Mouse (Mus musculus) liver, embryonic 14.5 days (tissue): ENCODE data around the gene Card14. TPM values are rescaled to one million over a fixed set of nuclear protein-coding genes. Genes with fewer than 3 reads are reported as not detected.

Experiments
- ATAC-seq: fragments of 200-750 bp; cut with Nextera tagmentation; 2 replicates; pipeline ENCODE4 v1.8.0; 2017; ENCODE audit warnings: moderate number of reproducible peaks, mild to moderate bottlenecking, moderate library complexity; ENCODE audit not compliant: insufficient read depth
- DNase-seq, 3 experiments: peaks; one replicate each; pipeline ENCODE4 v3.0.0-alpha.2; 2012 to 2013; ENCODE audit warnings: low read depth in 3 of 3, low spot score in 3 of 3
- H3K27ac ChIP-seq: fragments of 300-500 bp; sonication (generic); 2 replicates; pipeline ENCODE4 v1.5.1; 2014; ENCODE audit warnings: moderate library complexity, mild to moderate bottlenecking, control low read depth, inconsistent platforms
- H3K27me3 ChIP-seq: fragments of 300-500 bp; sonication (generic); 2 replicates; pipeline ENCODE4 v1.6.1; 2014; ENCODE audit warnings: mild to moderate bottlenecking, low read length, moderate library complexity; ENCODE audit not compliant: control insufficient read depth, insufficient read depth
- H3K36me3 ChIP-seq: fragments of 300-500 bp; sonication (generic); replicated peaks from 2 replicates; pipeline ENCODE4 v1.6.1; 2014; ENCODE audit warnings: low read depth; ENCODE audit not compliant: control insufficient read depth, insufficient read depth
- H3K4me1 ChIP-seq, 2 experiments: fragments of 200-500 bp in 1 of 2; fragments of 300-500 bp in 1 of 2; sonication (generic) in 1 of 2; replicated peaks; 2 replicates each; pipeline ENCODE4 v1.6.1; 2012 to 2014; ENCODE audit warnings: antibody characterized with exemption in 1 of 2, inconsistent platforms in 1 of 2, low read length in 1 of 2; ENCODE audit not compliant: control insufficient read depth in 2 of 2, insufficient read depth in 2 of 2
- H3K4me2 ChIP-seq: fragments of 300-500 bp; sonication (generic); 2 replicates; pipeline ENCODE4 v1.6.1; 2014; ENCODE audit warnings: low read depth, mild to moderate bottlenecking, control low read depth, moderate library complexity
- H3K4me3 ChIP-seq, 2 experiments: fragments of 200-500 bp in 1 of 2; fragments of 300-500 bp in 1 of 2; sonication (generic) in 1 of 2; 2 replicates each; pipeline ENCODE4 v1.5.1; 2012 to 2014; ENCODE audit warnings: low read depth in 2 of 2, low read length in 2 of 2, mild to moderate bottlenecking in 2 of 2, control low read depth in 1 of 2, inconsistent platforms in 1 of 2, moderate library complexity in 1 of 2; ENCODE audit not compliant: insufficient read depth in 1 of 2
- H3K9ac ChIP-seq: fragments of 300-500 bp; sonication (generic); replicated peaks from 2 replicates; pipeline ENCODE4 v1.6.1; 2014; ENCODE audit warnings: mild to moderate bottlenecking, control low read depth, moderate library complexity
- H3K9me3 ChIP-seq: fragments of 300-500 bp; sonication (generic); 2 replicates; pipeline ENCODE4 v1.6.1; 2016; ENCODE audit warnings: low read length, mixed read lengths; ENCODE audit not compliant: control insufficient read depth
- CTCF ChIP-seq: IDR thresholded peaks from 2 replicates; pipeline ENCODE4 v1.5.1; 2016; ENCODE audit warnings: antibody characterized with exemption, low read depth, control low read depth
- EP300 ChIP-seq: IDR thresholded peaks from 2 replicates; pipeline ENCODE4 v1.6.1; 2016; ENCODE audit warnings: antibody characterized with exemption, low read depth
- WGBS: fragments of 180-500 bp; shearing (Covaris S2); extraction: QIAGEN DNeasy Blood & Tissue Kit; methylation state at CpG from one replicate; pipeline ENCODE4 v1.1.7; 2014; ENCODE audit not compliant: insufficient replicate concordance; 5-methylcytosine and 5-hydroxymethylcytosine counted together
- polyA plus RNA-seq, 2 experiments: library from polyadenylated mRNA; depleted of rRNA in 1 of 2; stranded (reverse) in 1 of 2; unstranded in 1 of 2; fragments of >200 nt; fragmentation: Nextera tagmentation in 1 of 2; extraction: Ambion mirVana in 1 of 2; gene quantifications; 2 replicates each; pipeline versions ENCODE4 v1.2.1 to v1.2.3; 2012 to 2014

The Card14 gene
- polyA plus RNA-seq, 2 experiments = 0.17 to 0.18 TPM

DNA sequence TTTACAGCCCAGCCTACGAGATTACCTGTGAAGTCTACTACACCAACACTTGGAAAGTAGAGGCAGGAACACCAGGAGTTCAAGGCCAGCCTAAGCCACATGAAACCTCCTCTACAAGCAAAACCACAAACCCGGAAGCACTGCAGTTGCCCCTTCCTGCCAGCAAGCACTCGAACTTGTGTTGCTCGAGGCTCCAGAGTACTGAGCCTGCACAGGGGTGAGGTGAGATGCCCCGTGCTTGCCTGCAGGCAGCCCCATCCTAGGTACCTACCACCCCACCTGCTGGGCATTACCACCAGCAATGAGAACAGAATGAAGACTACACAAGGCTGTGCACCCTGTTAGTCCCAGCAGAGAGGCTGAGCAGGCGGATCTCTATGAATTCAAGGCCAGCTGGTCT, 9.6 kb upstream of the Card14 start:
- H3K27me3 ChIP-seq = no peaks in the 10 kb centered on the region
- peak overlapping the region; percentile 87 for H3K9ac ChIP-seq
- ATAC-seq (no peak), DNase-seq (no peak)
- no peak overlapping the region for H3K27ac ChIP-seq
- peak overlapping the region in 1 of 2 experiments; percentile 75; a peak in 1 of 4 replicates for H3K4me3 ChIP-seq
- no peaks in the 10 kb centered on the region for H3K9me3 ChIP-seq
- 38% methylated on average over 6 of the region's 6 CpGs for WGBS
- TF ChIP-seq EP300 (no peak), CTCF (no peak)
- H3K4me1 ChIP-seq = peaks cover 2 to 10% of the 10 kb centered on the region in 2 experiments; a peak in 3 of 4 replicates
- H3K4me2 ChIP-seq = peak overlapping the region; percentile 95
- H3K36me3 ChIP-seq = peaks cover 51% of the 10 kb centered on the region

DNA sequence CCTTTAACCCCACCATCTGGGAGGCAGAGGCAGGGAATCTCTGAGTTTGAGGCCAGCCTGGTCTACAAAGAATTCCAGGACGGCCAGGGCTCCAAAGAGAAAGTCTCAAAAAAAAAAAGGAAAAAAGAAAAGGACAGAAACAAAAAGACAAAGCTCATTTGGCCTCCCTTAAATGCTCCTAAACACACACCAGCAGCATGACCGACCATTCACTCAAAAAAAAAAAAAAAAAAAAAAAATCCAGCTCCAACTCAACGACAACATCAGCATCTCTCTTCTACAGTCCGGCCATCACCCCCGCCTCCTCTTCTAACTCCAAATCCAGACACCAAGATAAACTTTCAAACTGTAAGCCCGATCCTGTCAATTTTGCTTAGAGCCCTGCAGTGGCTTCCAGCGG, 8.7 kb upstream of the Card14 start:
- H3K4me2 ChIP-seq = peak overlapping the region; percentile 95
- 13% methylated on average over 7 of the region's 7 CpGs for WGBS
- H3K36me3 ChIP-seq = peaks cover 42% of the 10 kb centered on the region
- ATAC-seq = no peak
- H3K27me3 ChIP-seq = no peaks in the 10 kb centered on the region
- H3K4me3 ChIP-seq = peak overlapping the region; percentile 74 to 75
- H3K9ac ChIP-seq = peak overlapping the region; percentile 87
- H3K9me3 ChIP-seq = no peaks in the 10 kb centered on the region
- peaks cover 2 to 10% of the 10 kb centered on the region in 2 experiments; a peak in 3 of 4 replicates for H3K4me1 ChIP-seq
- H3K27ac ChIP-seq = peak overlapping the region; percentile 62
- TF ChIP-seq CTCF (no peak), EP300 (no peak)
- no peak for DNase-seq

DNA sequence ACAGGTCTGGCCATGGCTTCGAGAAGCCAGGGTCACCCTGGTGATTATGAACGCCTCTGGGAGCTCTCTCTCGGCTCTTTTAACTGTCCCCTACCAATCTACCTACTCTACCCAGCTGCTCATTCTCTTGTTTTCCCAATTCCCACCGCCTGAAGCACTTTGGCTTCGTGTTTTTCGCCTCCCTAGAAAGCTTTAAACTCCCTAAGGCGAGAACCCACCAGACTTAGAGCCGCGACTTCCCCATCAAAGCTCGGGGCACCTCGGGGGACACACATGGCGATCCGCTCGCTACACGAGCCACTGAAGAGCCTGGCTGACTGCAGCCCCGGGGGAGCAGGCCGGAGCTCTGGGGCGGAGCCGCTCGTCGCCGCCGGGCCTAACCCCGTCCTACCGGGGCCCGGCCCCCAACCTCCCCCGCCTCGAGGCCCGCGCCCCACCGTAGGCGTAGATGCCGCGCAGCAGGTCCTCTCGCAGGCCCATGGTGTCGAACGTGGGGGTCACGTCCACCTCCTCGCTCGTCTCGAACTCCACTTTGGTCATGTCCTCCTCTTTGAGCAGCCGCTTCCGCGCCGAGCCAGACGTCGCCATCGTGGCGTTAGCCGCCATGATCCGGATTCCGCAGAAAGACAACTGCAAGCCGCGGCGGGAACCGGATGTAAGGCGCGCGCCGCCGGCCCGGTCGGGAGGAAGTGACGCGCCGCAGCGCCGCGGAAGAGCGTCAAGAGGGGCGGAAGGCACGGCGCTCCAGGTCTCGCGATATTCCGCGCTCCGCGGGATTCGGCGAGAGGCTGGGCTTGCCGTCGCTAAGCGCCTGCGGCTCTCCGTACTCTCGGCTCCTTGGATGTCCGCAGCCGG, 8.0 kb upstream of the Card14 start, which contains the start of gene Eif4a3:
Eif4a3 (minus strand) TSS at position 699 of the 855 bp plus-strand sequence.
- Histone ChIP-seq H3K9ac (peak within 1 kb of the TSS; percentile 87), H3K36me3 (peaks cover 35% of the 10 kb centered on the region), H3K9me3 (no peaks in the 10 kb centered on the region), H3K4me3 (peak within 1 kb of the TSS; percentile 74 to 75), H3K4me2 (peak within 1 kb of the TSS; percentile 95), H3K27me3 (no peaks in the 10 kb centered on the region), H3K4me1 (peaks cover 2 to 10% of the 10 kb centered on the region in 2 experiments; a peak in 3 of 4 replicates), H3K27ac (peak within 1 kb of the TSS; percentile 62)
- ATAC-seq (peak; percentile 94), DNase-seq (peak; percentile 92 to 93 (median 93))
- WGBS = under 1% methylated on average over 89 of the region's 89 CpGs
- TF ChIP-seq CTCF (no peak), EP300 (peak; percentile 88)

DNA sequence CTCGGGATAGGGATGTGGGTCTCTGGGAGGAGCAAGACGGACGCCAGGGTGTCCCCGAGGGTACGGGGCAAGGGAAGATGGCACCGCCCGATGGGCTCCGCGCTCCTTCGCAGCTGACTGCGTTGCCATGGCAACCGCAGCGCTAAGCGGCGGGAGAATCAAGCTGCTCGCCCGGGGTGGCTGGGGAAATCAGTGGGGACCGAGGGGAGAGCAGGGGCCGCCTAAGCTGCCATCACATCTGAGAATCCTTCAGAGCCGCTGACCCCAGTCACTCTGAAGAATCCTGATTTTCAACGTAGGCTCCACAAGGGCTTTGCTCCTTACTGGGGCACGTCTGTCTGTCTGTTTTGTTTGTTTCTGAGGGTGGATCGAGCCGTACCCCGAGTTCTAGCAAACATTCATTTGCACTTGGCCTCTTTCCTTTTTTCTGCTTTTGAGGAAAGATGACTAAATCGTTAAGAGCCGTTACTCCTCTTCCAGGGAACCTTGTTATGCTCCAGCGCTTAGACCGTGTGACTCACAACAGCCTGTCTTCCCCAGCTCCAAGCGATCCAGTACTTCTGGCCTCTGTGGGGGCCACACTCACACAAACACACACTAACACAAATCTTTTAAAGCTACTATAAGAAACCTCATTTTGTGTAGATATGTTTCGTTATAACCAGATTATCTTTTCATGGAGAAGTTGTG, 7.2 kb upstream of the Card14 start:
- H3K9ac ChIP-seq = peak overlapping the region; percentile 87
- 2% methylated on average over 31 of the region's 31 CpGs for WGBS
- peak overlapping the region; percentile 95 for H3K4me2 ChIP-seq
- H3K36me3 ChIP-seq = peaks cover 29% of the 10 kb centered on the region
- peaks cover 2 to 10% of the 10 kb centered on the region in 2 experiments; a peak in 3 of 4 replicates for H3K4me1 ChIP-seq
- TF ChIP-seq EP300 (no peak), CTCF (no peak)
- no peaks in the 10 kb centered on the region for H3K9me3 ChIP-seq
- no peaks in the 10 kb centered on the region for H3K27me3 ChIP-seq
- H3K27ac ChIP-seq = no peak overlapping the region; the same call in 1 of the 2 replicates
- peak overlapping the region; percentile 74 to 75 for H3K4me3 ChIP-seq
- ATAC-seq = peak; percentile 73
- peak in 1 of 3 experiments; percentile 9 for DNase-seq
